Mouse (Mus musculus): ENCODE data around the gene Jsrp1.

GRCm38 (mm10) chr10:80841685-80842084 lies 28.4 kb upstream of the Jsrp1 start:
- TF ChIP-seq CEBPB (IDR thresholded peaks at IDR 0.05; ENCODE audit: insufficient read depth, poor library complexity, severe bottlenecking) (no peak), MAX (IDR thresholded peaks at IDR 0.05; ENCODE audit: low read depth) (no peak), USF1 (IDR thresholded peaks at IDR 0.05; ENCODE audit: low read depth) (no peak), POLR2AphosphoS2 (IDR thresholded peaks at IDR 0.05; ENCODE audit: insufficient read length, low read depth) (no peak), MYOD1 (IDR thresholded peaks at IDR 0.05; ENCODE audit: control insufficient read depth in 1 of 3, insufficient read length in 2 of 3, low read depth in 2 of 3) (no peak), POLR2A (IDR thresholded peaks at IDR 0.05; ENCODE audit: insufficient read length, low read depth) (no peak), TCF12 (IDR thresholded peaks at IDR 0.05; ENCODE audit: insufficient read depth, poor library complexity, severe bottlenecking) (no peak), MYOG (IDR thresholded peaks at IDR 0.05; ENCODE audit: control insufficient read depth in 1 of 3, insufficient read depth in 1 of 3, insufficient read length in 2 of 3, low read depth in 2 of 3) (no peak), SRF (IDR thresholded peaks at IDR 0.05; ENCODE audit: control insufficient read depth, insufficient read length, low read depth) (no peak), E2F4 (IDR thresholded peaks at IDR 0.05; ENCODE audit: insufficient read depth) (no peak), REST (IDR thresholded peaks at IDR 0.05; ENCODE audit: insufficient read depth, insufficient read length) (no peak), TCF3 (IDR thresholded peaks at IDR 0.05; ENCODE audit: insufficient read length, low read depth) (no peak)

All from myocyte (in vitro differentiated cells).